Mouse (Mus musculus): ENCODE data around the gene Ier5.

DNA sequence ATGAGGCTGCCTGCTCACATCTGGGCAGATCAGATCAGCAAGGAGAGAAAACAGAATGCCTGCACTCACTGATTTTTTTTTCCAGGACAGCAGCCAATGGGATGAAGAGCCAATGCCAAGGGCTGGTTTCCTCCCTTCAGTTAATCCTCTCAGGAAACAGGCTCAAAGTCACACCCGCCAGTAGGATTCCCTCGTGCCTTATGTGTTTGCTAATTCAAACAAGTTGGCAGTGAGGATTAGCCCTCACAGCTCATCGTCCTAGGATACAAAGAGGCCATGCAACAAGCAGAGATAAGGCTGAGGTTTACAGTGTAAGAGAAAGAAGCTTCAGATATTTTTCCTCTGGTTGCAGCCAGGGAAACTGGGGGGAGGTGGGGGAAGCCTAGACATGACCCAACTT, 14.5 kb upstream of the Ier5 start:
- TF ChIP-seq POLR2A (IDR thresholded peaks at IDR 0.05; ENCODE audit: borderline replicate concordance, control insufficient read depth, low read depth, low read length), result no peak
- TF ChIP-seq CTCF (IDR thresholded peaks at IDR 0.05; ENCODE audit: control insufficient read depth, insufficient read depth, low read length), result no peak

All from bone marrow, adult 2 months (tissue).